Mouse (Mus musculus) right cerebral cortex, postnatal 10 days (tissue): Measurements from ENCODE around the gene Oaz2.
"Not testable (repeated sequence)": the region's sequence is repeated elsewhere in the genome, so short reads cannot be mapped to it uniquely, and the experiment has no call there.

Source experiments
- DNase-seq, 2 experiments: peaks; one replicate each; pipeline ENCODE4 v3.0.0; 2021; ENCODE audit warnings: low spot score in 2 of 2

Gene Oaz2

DNA sequence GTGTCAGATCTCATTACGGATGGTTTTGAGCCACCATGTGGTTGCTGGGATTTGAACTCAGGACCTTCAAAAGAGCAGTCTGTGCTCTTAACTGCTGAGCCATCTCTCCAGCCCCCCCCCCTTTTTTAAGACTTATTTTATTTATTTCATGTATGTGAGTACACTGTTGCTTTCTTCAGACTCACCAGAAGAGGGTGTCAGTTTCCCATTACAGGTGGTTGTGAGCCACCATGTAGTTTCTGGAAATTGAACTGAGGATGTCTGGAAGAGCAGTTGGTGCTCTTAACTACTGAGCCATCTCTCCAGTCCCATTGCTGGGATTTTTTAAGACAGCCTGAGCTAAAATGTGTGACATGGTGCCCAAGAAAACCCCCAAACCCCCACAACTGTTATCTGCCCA lies 15.8 kb upstream of the Oaz2 start:
- not testable (repeated sequence) for DNase-seq

DNA sequence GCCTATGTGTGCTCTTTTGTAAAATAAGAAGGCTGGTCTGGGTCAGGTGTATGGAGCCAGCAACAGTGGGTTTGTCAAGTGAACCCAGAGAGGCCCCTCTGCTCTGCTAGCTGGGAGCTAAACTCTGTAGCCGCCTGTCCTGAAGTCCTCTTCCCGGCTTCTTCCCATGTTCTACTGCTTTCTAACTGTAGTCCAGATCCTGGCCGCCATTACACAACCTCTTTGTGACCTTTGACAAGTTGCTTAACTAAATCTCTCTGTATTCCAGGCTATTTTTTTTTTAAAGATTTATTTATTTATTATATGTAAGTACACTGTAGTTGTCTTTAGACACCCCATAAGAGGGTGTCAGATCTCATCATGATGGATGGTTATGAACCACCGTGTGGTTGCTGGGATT lies 14.1 kb upstream of the Oaz2 start:
- DNase-seq: no peak

DNA sequence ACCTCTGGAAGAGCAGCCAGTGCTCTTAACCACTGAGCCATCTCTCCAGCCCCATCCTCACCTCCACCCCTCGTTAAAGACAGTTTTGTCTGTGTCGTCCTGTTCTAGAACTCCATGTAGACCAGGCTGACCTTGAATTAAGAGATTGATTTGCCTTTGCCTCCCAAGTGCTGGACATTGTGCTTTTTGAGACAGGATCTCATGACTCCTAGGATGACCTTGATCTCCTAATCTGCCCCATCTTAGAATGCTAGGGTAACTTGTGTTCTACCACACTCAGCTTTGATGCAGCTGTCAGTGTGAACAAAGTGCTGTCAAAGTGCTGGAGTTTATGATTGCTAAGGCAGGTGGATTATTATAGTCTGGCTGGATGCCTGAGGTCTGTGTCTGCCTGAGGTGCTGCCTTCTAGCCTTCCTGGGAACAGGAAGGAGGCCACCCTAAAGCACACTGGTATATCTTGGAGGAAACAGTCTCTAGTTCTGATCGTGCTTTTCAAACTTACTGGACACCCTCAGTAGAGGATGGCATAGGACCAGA lies 13.0 kb upstream of the Oaz2 start:
- no peak for DNase-seq

- no peak for DNase-seq
Observed at GRCm38 (mm10) chr9:65655540-65655939, 12.3 kb upstream of the Oaz2 start.

DNA sequence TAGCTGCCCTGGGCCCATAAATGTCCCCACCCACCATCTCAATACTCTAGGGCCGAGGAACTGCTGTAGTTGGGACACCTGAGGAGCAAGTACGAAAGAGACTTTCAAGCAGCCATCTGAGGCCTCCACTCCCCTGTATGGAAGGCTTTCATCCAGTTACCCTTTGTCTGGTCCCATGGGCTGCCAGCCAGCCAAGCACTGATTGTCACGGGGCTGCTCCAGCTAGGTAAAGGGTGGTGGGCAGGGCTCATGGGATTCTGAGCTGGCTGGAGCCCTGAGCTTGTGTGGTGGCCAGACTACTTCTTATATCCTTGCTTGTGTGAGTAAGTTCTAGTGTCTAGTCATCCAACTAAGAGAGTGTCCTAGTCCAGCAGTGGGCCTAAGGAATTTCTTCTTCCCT lies 10.6 kb upstream of the Oaz2 start:
- no peak for DNase-seq

DNA sequence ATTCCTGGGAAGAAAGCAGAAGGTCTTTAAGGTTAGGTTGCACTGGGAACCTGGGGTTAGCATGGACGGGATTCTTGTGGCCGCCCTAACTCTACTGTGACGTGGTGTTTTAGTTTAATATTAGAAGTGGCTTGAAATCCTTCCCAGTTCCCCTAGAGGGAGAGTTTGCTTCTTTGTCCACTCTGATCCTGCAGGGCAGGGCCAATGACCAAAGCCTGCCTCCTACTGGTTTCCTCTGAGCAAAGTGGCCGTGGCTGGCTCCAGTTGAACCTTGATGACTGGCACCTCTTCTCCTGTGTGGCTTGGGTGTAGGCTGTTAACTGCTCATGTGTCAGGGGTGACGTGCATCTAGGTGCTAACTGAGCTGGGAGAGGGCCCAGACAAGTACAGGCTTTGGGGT lies 6.8 kb upstream of the Oaz2 start:
- no peak for DNase-seq

DNA sequence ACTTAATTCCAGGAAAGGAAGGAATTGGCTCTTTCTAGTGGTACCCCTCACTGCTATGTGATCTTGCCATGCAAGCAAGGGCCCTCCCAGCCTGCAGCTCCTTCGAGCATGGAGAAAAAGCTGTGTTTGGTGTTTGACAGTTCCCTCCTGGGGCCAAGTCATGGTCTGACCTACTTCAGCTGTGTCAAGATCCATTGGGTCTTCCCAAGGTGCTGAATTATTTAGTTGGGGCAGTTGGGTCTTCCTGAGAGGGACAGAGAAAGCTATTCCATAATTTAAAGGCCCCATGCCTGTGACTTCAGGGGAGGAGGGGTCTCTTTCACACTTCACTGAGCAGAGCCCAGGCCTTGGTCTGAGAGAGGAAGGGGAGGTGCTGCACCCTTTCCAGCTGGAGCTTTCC lies 6.3 kb upstream of the Oaz2 start:
- DNase-seq: no peak

DNA sequence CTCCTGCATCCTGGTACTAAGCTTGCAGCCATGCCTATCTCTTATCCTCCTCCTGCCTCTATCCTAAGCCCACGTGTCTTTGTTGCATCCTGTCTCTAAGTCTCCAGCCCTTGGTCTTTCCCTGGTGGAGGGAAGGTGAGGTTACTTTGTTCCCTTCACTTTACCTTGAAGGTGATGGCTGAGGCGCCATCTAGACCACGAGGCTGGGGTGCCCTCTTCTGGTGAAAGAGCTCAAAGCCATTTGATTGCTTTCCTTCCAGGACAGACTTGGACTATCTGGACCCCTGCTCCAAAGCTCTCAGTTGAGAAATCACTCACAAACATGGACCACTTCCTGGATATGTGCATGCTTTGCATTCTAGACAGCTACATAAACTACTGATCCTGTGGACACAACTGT lies 3.6 kb upstream of the Oaz2 start:
- DNase-seq: peak; percentile 44 to 72

GRCm38 (mm10) chr9:65666042-65666441 lies 1.8 kb upstream of the Oaz2 start:
- peak; percentile 63 to 70 for DNase-seq

- DNase-seq: peak; percentile 28 to 35
Observed at GRCm38 (mm10) chr9:65671431-65671931, 3.7 kb downstream of the Oaz2 start.

DNA sequence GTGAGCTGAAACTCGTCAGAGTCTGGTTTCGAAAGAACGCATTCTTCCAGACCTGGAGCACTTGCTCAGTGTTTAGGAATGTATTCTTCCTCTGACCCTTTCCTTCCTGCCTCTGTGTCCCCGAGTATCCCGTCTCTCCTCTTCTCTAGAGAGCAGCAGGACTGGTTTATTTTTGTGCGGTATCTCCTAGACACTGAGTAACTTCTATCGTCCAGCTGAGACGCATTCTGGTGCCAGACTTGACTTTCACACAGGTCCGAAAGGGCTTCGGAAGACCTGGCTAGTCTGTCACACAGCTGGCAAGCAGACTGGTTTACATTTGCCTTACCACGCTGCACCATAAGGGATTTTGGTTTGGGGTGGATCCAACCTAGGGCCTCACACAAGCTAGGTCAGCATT lies 5.2 kb downstream of the Oaz2 start:
- DNase-seq: no peak

DNA sequence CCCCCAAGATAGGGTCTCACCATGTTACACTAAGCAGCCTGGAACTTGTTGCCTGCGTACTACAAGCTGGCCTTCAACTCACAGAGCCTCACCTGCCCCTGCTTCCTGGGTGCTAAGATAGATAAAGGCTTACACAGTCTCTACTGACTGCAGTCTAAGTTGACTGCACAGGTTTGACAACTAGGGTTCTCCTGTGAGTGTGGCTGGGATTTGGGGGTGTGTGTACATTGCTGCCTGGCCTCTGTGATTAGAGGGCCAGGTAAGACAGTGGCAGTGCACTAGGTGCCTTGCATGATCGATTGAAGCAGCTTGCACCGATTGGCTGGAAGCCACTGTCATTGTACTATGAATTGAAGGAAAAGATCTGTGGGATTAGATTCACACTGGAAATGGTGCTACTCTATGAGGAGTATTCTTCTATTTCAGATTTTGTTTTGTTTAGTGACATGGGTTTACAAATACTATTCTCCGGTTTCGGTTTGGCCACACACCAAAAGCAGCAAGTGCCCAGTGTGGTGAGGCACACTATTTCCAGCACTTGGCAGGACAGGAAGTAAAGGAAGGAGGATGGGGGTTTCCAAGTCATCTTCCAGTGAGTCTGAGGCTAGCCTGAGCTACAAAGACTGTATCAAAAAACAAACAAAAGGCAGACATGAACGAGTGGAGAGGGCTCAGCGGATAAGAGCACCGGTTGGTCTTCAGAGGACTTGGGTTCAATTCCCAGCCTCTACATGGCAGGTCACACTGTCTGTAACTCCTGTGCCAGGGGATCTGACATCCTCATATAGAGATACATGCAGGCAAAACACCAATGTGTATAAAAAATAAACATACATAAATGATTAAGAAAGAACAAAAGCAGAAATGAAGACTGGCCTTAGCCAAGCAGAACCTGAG lies 7.9 kb downstream of the Oaz2 start:
- DNase-seq: peak in 1 of 2 experiments; percentile 39

DNA sequence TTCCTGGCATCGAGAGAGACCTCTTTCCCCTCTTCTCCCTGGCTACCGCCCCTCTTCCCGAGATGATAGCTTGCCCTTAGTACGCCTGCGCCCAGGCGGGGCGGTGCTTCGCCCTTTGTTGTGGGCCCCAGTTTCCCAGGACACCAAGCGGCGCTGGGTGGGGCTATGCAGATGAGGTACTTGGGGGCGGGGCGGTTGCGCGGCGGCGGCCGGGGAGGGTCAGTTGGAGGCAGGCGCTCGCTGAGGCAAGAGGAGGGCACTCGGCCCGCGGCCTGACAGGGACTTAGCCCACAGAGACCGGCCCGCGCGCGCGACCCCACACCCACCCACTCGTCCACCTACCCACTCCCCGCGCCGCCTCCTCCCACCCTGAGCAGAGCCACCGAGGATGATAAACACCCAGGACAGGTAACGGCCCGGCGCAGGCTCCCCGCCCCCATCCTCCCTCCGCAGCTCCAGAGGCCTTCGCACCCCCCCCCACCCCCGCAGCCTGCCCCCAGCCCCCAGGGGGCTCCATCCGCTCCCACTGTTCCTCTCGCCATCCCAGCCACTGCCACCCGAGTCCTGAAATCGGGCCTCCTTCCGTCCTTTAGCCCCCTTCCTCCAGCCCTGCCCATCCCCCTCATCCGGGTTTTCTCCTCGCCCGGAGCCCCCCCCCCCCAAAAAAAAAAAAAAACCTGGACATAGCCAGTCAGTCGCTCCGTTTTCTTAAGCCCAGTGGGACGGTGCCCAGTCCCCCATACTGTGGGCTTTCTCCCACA lies 8.7 kb downstream of the Oaz2 start:
- DNase-seq: peak; percentile 98

DNA sequence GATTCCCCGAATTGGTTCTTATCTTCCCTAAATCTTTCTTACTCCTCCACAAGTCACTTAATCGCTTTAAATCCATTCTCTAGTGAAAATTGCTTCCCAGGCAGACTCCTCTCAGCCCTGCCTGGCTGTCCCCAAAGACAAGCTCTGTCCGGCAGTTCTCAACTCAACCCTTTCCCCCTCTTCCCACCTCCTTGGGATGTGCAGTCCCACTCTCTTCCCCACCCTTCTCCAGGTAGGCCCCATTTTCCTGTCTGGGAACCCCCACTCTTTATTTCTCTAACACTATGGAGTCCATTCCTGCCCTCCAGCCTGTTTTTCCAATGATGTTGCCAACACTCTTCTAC lies 9.3 kb downstream of the Oaz2 start:
- DNase-seq: no peak

- DNase-seq: peak; percentile 46 to 66
Observed at GRCm38 (mm10) chr9:65679181-65679761, 11.5 kb downstream of the Oaz2 start.

GRCm38 (mm10) chr9:65680938-65681633 lies 13.3 kb downstream of the Oaz2 start:
- DNase-seq: no peak

DNA sequence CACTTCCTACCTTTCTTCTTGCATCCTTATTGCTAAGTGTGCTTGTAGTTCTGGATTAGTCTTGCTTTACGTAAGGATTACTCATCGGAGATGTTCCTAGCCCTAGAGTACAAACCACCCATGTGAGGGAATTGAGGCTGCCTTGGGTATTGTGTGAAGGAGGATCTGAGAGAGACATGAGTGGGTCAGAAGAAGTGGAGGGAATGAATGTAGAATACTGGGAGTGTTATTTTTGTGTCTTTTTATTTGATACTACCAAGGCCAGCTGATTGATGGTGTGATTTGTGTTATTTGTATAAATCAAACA lies 13.8 kb downstream of the Oaz2 start:
- DNase-seq: no peak

GRCm38 (mm10) chr9:65682183-65682582 lies 14.4 kb downstream of the Oaz2 start:
- no peak for DNase-seq

DNA sequence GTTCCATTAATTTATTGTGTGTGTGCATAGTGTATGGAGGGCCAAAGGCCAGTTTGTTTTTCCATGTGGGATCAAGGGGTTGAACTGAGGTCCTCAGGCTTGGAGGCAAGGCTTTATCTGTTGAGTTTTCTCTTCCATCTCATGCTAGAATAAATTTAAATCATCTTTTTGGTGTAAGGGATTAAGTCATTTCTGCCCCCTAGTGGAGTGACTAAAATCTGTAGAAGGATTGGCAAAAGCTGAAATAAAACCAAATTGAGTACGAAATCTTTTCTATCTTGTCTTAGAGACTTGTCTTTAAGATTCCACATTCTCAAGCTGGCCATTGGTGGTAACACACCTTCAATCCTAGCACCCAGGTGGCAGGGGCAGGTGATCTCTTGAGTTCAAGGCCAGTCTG lies 15.2 kb downstream of the Oaz2 start:
- DNase-seq: no peak

DNA sequence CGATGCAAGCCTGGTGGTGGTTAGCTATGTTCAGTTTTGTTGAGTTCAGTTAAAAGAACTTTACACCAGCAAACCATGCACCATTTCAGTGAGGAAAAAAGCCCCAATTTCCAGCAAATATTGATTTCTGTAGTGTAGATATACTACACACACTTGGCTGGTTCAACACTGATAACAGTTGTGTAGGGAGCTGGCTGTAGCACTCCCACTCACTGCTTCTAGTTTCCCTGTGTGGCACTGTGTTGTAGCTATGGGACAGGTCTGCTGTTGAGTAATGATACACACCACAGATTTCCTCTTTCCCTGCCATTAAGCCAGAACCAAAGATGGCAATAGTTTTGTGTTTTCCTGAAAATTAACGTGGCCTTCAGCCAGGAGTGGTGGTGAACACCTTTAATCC lies 16.9 kb downstream of the Oaz2 start:
- DNase-seq: no peak

- DNase-seq: not testable (repeated sequence)
Observed at GRCm38 (mm10) chr9:65689869-65690268, 22.1 kb downstream of the Oaz2 start.

DNA sequence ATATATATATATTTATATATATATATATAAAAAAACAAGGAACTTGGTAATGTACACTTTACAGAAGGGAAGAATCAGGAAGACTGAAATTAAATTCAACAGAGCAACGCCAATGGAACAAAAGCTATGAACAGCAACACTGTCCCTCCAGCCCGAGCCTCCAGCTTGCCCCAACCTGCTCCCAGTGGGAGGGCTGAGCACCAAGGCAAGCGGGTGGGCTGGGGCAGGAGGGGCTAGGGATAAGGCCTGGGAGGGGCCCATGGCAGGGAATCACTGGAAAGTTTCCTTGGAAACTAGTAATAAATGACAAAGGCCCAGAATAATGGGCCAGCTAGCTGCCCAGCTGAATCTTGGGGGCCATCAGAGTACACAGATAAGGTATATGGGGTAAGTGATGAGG lies 24.7 kb downstream of the Oaz2 start:
- no peak for DNase-seq
